Mouse (Mus musculus): ENCODE results near the gene D630045J12Rik.
A peak's percentile ranks its signal among the peaks of the same experiment; 100 is the strongest.

D630045J12Rik gene

GRCm38 (mm10) chr6:38253736-38254641 lies at the start of gene D630045J12Rik:
Gene D630045J12Rik, minus strand, starts transcription at chr6:38254009.
- DNase-seq (ENCODE audit: low spot score) = peak; percentile 67

- DNase-seq (ENCODE audit: low spot score) = peak; percentile 65
These were observed 45.1 kb upstream of the D630045J12Rik start, which contains the start of gene Zc3hav1l for GRCm38 (mm10) chr6:38298761-38299401. Gene Zc3hav1l, minus strand, starts transcription at chr6:38299259.

GRCm38 (mm10) chr6:38298246-38298635 lies 44.4 kb upstream of the D630045J12Rik start:
- no peak for DNase-seq (ENCODE audit: low spot score)

DNA sequence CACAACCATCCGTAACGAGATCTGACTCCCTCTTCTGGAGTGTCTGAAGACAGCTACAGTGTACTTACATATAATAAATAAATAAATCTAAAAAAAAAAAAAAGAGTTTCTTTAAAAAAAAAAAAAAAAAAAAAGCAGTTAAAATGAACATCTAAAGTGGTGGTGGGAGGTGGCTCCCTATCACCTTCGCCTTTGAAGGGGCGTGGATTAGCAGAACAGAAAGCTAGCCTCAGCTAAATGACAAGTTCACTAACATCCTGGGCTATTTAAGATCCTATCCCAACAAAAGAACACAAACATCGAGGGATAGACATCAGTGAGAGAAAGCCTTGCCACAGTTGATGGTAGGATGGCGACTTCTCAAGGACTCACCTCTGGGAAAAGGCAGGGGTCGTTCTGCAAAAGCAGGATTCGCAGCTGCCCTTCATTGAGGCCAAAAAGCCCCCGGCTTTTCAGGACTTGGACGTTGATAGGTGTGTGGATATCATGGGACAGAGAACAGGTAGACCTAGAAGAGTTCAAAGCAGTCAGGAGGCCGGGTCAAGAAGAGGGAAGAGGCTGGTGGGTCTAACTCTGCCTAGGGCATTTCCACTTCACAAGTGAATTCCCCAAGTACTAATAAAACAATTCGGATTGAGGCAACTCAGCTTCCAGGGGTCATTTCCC lies 43.9 kb upstream of the D630045J12Rik start:
- no peak for DNase-seq (ENCODE audit: low spot score)

DNA sequence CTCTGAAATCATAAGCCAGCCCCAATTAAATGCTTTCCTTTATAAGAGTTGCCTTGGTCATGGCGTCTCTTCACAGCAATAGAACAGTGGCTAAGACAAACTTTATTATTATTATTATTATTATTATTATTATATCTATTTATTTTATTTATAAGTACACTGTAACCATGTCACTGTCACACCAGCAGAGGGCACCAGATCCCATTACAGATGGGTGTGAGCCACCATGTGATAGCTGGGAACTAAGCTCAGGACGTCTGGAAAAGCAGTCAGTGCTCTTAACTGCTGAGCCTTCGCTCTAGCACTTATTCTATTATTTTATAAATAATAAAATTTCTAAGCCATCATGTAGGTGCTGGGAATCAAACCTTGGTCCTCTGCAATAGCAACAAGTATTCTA lies 39.9 kb upstream of the D630045J12Rik start:
- no peak for DNase-seq (ENCODE audit: low spot score)

DNA sequence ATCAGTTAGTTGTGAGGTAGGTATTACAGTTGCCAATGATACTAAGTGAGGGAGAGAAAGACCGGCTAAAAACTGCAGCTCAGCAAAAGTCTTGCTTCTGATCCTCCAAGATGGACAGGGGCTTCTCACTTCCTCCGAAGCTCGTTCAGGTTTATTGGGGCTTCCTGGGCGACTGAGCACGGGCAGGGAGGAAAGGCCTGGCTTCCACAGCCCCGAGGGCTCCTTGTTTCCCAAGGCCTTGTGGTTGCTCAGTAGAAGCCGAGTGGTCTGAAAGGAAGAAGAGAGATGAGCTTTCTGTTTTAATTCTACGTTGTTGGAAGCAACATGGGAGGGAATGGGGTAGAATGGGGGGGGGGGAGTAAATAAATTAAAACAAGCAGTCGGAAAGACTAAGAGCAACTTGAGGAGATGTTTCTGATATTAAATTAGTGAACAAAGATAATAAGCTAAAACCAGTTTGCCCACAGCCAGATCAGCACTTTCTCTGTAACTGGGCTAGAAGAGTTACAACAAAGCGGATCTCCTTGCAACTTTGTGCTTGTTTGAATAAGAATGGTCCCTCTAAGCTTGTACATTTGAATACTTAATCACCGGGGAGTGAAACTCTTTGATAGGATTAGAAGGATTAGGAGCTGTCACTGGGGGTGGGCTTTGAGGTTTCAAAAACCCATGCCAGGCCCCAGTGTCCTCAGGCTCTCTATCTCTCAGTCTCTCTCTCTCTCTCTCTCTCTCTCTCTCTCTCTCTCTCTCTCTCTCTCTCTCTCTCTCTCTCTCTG lies 39.2 kb upstream of the D630045J12Rik start:
- no peak for DNase-seq (ENCODE audit: low spot score)

DNA sequence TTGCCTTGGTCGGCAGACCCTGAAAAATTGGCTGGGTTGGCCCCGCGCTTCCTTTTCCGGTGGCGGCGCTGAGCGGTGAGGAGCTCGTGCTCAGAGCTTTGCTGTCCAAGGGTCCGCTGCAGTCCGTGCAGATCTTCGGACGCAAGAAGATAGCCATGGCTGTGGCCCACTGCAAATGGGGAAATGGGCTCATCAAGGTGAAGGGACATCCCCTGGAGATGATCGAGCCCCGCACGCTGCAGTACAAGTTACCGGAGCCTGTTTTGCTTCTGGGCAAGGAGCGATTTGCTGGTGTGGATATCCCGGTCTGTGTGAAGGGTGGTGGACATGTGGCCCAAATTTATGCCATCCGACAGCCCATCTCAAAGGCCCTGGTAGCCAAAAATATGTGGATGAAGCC lies 30.6 kb upstream of the D630045J12Rik start:
- no peak for DNase-seq (ENCODE audit: low spot score)

DNA sequence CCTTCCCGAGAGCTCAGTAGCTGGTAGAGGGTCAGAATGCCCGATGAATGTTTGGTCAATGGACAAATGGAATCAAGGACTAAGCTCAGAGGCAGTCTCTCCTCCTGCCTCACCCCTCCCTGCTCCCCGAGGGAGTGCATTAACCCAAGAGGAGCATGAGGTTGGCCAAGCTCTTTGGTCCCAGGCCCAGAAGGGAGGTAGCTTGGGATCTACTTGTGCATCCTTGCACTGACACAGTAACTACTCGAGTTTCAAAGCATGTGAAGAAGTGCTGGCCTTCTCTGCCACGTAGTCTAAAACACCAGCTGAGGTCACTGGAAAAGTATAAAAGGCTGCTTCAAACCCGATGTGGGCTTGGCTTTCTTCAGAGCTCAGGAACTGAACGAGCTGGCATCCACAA lies 10.7 kb upstream of the D630045J12Rik start:
- DNase-seq (ENCODE audit: low spot score) = no peak

DNA sequence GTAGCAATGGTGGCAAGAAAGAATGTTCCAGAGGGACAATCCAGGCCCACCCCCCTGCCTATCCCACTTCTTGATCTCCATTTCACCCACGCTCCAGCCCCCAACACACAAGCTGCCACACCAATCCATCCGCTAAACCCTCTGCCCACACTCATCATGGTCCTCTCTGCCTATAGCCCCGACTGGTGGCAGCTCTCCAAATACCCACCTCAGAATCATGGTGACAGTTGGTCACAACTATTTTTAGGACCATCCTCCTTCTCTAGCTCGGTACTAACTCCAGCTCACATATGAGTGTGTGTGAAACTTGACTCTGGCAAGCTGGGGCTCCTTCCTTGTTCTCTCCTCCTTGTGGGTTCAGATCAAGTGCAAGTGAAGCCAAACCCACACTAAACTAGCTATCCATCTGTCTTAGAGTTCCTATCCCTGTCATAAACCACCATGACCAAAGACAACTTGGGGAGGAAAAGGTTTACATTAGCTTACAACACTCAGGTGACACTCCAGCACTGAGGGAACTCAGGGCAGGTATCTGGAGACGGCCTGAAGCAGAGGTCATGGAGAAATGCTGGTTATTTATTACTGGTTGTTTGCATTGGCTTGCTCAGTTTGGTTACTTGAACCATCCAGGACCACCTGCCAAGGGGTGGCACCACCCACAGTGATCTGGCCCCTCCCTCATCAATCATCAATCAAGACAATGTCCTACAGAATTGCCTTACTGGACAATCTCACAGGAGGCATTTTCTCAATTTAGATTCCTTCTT lies 9.8 kb upstream of the D630045J12Rik start:
- DNase-seq (ENCODE audit: low spot score) = no peak

- no peak for DNase-seq (ENCODE audit: low spot score)
These were observed 8.1 kb upstream of the D630045J12Rik start for GRCm38 (mm10) chr6:38261877-38262276.

DNA sequence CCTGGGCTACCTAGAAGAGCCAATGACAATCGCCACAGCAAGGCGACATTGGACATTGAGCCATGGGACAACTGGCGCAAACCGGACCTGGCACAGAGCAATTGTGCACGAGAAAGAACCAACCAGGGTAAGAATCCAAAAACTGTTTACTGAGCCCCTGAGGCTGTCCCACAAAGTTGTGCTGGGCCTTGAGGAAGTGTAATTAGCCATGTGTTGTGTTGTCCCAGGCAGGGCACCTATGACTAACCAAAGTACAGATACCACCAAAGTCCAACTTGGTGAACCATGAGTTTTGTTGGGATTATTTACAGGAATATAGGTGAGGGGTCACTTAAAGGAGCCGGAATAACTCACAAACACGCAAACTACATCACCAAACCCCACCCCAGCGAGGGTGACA lies 3.7 kb upstream of the D630045J12Rik start:
- DNase-seq (ENCODE audit: low spot score) = no peak

GRCm38 (mm10) chr6:38256793-38257192 lies 3.0 kb upstream of the D630045J12Rik start:
- DNase-seq (ENCODE audit: low spot score) = no peak

DNA sequence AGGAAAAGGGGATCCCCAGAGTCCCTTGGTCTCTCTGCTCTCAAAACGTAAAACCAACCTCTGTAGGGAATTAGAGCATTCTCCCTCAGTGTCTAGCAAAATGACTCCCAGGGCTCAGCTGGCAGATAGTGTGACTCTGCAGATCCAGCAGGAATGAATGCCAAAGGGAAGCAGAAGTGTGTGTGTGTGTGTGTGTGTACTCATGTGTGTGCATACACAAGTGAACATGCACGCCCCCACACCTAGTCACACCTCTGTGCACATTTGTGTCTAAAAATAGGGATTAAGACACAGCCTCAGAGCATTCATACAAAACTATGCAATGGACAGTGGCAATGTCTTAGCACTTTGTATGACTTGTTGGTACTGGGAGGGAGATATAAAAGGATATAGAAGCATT lies 2.0 kb upstream of the D630045J12Rik start:
- DNase-seq (ENCODE audit: low spot score) = no peak

DNA sequence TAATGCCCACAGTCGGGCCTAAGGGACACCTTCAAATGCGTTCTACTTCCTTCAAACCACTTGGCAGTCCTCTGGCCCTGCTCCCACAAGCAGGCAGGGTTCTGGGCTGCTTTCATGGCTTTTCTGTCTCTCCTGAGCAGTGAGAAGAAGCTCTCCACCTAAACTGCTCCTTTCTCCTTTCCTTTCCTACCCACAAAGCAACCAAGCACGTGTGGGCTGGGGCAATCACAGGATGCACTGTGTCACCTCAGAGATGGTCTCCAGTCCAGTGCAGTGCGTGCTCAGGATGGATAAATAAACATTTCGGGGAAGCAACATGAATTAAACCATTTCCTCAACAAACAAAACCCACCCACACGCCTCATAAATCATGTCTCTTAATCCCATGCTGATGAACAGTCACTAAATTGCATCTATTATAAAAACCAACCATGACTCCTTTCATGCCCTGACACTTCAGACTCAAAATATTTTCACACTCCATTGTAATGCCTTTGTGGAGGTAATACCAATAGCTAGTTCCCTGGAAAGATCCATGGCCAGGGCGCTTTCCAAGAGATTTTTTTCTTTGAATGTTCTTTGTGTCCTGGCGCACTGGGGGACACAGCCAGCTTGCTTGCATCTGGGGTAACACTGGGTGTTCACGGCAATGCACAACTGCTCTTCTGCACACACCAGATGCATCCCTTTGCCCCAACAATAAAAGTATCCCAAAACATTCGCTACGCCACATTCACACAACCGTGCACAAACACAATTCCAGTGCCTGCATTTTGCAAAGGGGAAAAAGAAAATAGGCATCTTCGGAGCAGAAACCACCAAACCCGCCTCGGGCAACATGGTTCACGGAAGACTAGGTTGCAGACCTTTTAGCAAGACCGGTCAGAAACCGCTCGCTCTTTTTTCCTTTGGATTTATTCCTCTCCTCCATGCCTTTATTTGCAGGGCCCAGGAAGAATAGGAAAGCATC lies 758 bp downstream of the D630045J12Rik start:
- no peak for DNase-seq (ENCODE audit: low spot score)

GRCm38 (mm10) chr6:38252139-38252538 lies 1.7 kb downstream of the D630045J12Rik start:
- DNase-seq (ENCODE audit: low spot score) = no peak

DNA sequence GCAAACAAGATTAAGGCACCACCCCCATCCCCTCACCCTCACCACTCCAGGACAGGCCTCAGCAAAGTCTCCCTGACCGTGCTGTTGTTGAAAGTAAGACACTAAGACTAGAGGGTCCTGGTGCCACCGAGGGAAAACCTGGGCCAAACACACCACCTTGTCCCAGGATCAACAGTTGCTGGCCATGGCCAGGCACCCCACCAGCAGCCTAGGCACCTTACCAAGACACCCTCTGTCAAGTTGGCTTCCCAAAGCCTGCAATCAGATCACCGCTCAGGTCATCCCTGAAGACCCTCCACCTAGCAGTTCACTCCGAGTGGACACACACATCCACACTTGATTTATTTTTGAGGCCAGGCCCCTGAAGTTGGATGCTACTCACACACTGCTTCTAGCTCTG lies 2.3 kb downstream of the D630045J12Rik start:
- no peak for DNase-seq (ENCODE audit: low spot score)

DNA sequence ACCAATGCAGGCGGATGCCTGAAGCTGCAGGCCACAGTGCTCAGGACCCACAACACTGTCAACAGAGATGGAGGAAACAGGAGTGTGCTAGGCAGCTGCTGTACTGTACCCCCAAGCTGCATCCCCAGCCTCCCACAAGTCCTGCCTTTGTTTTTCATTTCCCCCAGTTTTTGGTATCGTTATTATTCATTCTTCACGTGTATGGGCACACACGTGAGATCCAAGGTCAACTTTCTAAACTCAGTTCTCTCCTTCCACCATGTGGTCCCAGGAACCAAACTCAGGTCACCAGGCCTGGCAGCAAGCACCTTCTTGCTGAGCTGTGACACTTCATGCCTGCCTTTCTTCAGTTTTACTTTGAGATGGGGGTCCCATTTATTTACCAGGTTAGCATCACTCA lies 6.4 kb downstream of the D630045J12Rik start:
- DNase-seq (ENCODE audit: low spot score) = no peak

GRCm38 (mm10) chr6:38244806-38245205 lies 9.0 kb downstream of the D630045J12Rik start:
- no peak for DNase-seq (ENCODE audit: low spot score)

DNA sequence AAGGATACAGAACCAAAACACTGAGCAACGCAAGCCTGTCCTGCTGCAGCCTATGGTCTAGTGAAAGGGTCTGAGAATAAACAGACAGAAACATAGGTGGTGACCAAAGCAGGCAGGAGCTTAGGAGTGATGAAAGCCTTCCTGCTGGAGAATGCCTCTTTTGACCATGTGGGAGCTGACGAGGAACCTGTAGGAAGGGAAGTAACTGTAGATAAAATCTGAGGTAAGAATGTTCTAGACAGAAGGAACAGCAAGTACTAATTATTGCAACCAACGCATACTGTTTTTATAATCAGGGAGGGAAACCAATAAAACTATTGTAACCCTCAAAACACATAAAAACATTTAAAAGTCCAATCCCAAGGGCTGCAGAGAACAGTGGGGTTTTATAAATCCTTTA lies 9.6 kb downstream of the D630045J12Rik start:
- DNase-seq (ENCODE audit: low spot score) = no peak

DNA sequence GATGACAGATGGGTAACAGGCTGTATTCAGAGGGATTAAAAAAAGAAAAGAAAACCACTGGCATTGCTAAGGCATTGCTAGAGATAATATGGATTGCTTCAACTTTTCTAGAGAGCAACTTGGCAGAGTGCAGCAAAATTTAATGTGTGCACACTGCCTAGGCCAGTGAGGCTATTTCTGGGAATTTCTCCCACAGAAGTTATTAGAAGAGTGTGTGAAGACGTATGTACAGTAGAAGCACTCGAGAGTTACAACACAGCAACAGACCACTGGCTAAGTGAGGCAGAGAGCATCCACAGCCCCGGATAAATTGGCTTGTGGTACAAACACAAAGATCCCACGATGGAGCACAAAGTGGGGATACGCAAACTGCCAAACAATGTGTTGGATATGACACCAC lies 11.0 kb downstream of the D630045J12Rik start:
- no peak for DNase-seq (ENCODE audit: low spot score)
